Mouse (Mus musculus) liver, postnatal 0 days (tissue): ENCODE data around the gene Rad51b.

Source experiments
- CTCF ChIP-seq: sonication (generic); IDR thresholded peaks from 2 replicates; pipeline ENCODE4 v1.5.1; 2016; ENCODE audit warnings: antibody characterized with exemption, low read depth
- EP300 ChIP-seq: IDR thresholded peaks from 2 replicates; pipeline ENCODE4 v1.6.1; 2016; ENCODE audit warnings: antibody characterized with exemption, low read depth, mild to moderate bottlenecking

DNA sequence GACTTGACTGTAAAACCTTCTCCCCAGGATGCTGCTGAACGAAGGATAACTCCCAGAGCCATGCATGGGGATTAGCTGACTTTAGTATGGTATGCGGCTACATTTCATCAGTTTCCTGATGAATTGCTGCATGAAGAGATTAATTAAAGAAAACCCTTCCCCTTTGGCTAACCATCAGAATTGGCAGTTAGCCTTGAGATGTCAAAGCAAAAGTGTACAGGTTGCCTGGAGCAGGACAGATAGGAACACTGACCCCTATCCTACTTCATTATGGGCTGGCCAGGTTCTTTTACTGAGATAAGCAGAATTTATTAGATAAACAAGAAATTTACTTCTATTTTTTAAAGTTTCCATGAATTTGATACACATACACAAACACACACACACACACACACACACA lies 85.3 kb downstream of the Rad51b start:
- TF ChIP-seq CTCF (no peak), EP300 (no peak)
